Mouse (Mus musculus): ENCODE measurements around the gene Alk. TPM values are rescaled to one million over a fixed set of nuclear protein-coding genes. Genes with fewer than 3 reads are reported as not detected.
A peak's percentile ranks its signal among the peaks of the same experiment; 100 is the strongest.

The Alk gene
- polyA plus RNA-seq, 1 experiment, result 0.25 TPM

- no peak overlapping the region for H3K27ac ChIP-seq (ENCODE audit: insufficient read depth, low read length)
- no peak for TF ChIP-seq CTCF (IDR thresholded peaks at IDR 0.05; ENCODE audit: borderline replicate concordance, insufficient read depth, low read length)
- no peak for TF ChIP-seq POLR2A (IDR thresholded peaks at IDR 0.05; ENCODE audit: low read depth, low read length)
These were observed 669.1 kb downstream of the Alk start for GRCm38 (mm10) chr17:71935336-71935735.

GRCm38 (mm10) chr17:71914941-71915340 is 689.5 kb downstream of the Alk start:
- no peak overlapping the region for H3K4me3 ChIP-seq (ENCODE audit: insufficient read depth, low read length)
- H3K4me1 ChIP-seq (ENCODE audit: control insufficient read depth, insufficient read depth, low read length), result no peaks in the 10 kb centered on the region
- no peak for TF ChIP-seq CTCF (IDR thresholded peaks at IDR 0.05; ENCODE audit: borderline replicate concordance, insufficient read depth, low read length)
- no peak for TF ChIP-seq POLR2A (IDR thresholded peaks at IDR 0.05; ENCODE audit: low read depth, low read length)
- no peak overlapping the region for H3K27ac ChIP-seq (ENCODE audit: insufficient read depth, low read length)

More at GRCm38 (mm10) chr17:71935336-71935735, 669.1 kb downstream of the Alk start:
- Histone ChIP-seq H3K4me3 (ENCODE audit: insufficient read depth, low read length) (no peak overlapping the region), H3K4me1 (ENCODE audit: control insufficient read depth, insufficient read depth, low read length) (no peaks in the 10 kb centered on the region)

DNA sequence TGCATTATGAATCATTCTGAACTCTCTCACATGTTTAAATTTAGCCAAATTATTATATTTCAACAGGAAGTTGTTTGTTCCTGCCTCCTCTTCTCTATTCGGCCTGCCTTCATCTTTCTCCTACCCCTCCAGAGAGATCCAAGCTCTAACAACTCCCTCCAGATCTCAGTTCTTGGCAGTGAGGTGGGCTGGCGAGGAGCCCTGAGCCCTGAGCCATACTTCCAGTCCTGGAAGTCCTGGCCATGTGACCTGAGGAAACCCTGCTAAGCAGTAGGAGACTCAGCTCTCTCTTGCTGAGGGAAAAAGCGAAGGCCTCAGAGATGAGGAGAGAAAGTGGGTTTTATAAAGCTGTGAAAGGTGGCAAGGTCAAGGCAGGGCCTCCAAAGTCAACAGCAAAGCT is 689.9 kb downstream of the Alk start:
- Histone ChIP-seq H3K4me3 (ENCODE audit: insufficient read depth, low read length) (no peak overlapping the region), H3K4me1 (ENCODE audit: control insufficient read depth, insufficient read depth, low read length) (no peaks in the 10 kb centered on the region), H3K27ac (ENCODE audit: insufficient read depth, low read length) (no peak overlapping the region)
- no peak for TF ChIP-seq POLR2A (IDR thresholded peaks at IDR 0.05; ENCODE audit: low read depth, low read length)
- no peak for TF ChIP-seq CTCF (IDR thresholded peaks at IDR 0.05; ENCODE audit: borderline replicate concordance, insufficient read depth, low read length)

DNA sequence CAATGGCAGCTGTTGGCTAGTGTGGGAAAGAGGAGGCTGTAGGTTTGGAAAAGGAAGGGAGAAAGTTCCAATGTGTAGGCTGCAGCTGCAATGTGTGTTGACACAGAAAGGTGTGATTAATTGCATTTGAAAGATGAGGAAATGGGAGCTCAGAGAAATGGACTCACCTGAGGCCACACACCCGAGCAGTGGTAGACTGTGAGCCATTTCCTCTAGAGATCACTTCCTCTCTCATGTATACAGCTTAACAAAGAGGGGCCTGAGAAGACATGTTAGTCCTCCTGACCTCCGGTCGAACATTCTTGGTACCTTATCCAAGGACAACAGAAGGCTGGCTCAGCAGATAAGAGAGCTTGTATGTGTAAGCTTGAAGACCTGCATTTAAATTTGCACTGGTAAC is 691.2 kb downstream of the Alk start:
- Histone ChIP-seq H3K4me1 (ENCODE audit: control insufficient read depth, insufficient read depth, low read length) (no peaks in the 10 kb centered on the region), H3K27ac (ENCODE audit: insufficient read depth, low read length) (no peak overlapping the region), H3K4me3 (ENCODE audit: insufficient read depth, low read length) (no peak overlapping the region)
- TF ChIP-seq CTCF (IDR thresholded peaks at IDR 0.05; ENCODE audit: borderline replicate concordance, insufficient read depth, low read length), result no peak
- TF ChIP-seq POLR2A (IDR thresholded peaks at IDR 0.05; ENCODE audit: low read depth, low read length), result no peak

GRCm38 (mm10) chr17:71909107-71909506 is 695.3 kb downstream of the Alk start:
- no peak for TF ChIP-seq POLR2A (IDR thresholded peaks at IDR 0.05; ENCODE audit: low read depth, low read length)
- peak; percentile 57; the same call in 1 of the 2 replicates for TF ChIP-seq CTCF (IDR thresholded peaks at IDR 0.05; ENCODE audit: borderline replicate concordance, insufficient read depth, low read length)
- Histone ChIP-seq H3K4me1 (ENCODE audit: control insufficient read depth, insufficient read depth, low read length) (no peaks in the 10 kb centered on the region), H3K27ac (ENCODE audit: insufficient read depth, low read length) (no peak overlapping the region), H3K4me3 (ENCODE audit: insufficient read depth, low read length) (no peak overlapping the region)

DNA sequence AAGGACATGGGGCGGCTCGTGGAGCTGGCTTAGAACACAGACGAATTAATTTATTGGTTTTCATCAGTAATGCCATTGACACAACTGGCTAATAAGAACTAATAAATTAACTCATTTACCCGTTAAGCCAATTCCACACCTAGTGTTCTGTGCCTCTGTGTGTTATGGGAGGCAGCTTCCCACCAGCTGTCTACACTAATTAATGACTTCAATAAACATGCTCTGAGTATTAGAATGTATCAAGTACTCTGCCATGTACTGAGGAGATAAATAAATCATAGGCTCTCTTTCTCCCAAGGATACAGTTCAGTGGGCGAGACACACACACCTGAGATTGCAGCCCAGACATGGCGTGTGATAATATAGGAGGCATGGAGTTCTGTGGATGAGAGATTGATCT is 723.1 kb downstream of the Alk start:
- Histone ChIP-seq H3K27ac (ENCODE audit: insufficient read depth, low read length) (no peak overlapping the region), H3K4me1 (ENCODE audit: control insufficient read depth, insufficient read depth, low read length) (no peaks in the 10 kb centered on the region), H3K4me3 (ENCODE audit: insufficient read depth, low read length) (no peak overlapping the region)
- TF ChIP-seq CTCF (IDR thresholded peaks at IDR 0.05; ENCODE audit: borderline replicate concordance, insufficient read depth, low read length) (no peak), POLR2A (IDR thresholded peaks at IDR 0.05; ENCODE audit: low read depth, low read length) (no peak)

DNA sequence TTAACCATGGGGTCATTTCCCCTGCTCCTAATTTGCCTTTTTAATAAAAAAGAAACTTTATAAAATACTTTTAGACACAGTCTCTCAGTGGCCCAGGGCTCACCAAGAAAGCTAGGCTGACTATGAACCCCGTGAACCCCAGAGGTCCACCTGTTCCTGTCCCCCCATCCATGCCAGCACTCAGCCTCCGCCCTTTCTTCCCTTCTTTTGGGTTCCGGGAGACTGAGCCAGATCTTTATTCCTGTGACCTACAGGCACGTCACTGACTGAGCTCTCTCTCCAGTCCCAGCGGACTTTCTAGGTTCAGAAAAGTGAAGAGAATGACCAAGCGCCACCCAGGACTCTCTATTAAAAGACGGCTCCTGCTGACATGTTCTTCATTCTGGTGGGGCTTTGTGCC is 728.9 kb downstream of the Alk start:
- TF ChIP-seq POLR2A (IDR thresholded peaks at IDR 0.05; ENCODE audit: low read depth, low read length) (no peak), CTCF (IDR thresholded peaks at IDR 0.05; ENCODE audit: borderline replicate concordance, insufficient read depth, low read length) (no peak)
- H3K27ac ChIP-seq (ENCODE audit: insufficient read depth, low read length), result no peak overlapping the region
- no peak overlapping the region for H3K4me3 ChIP-seq (ENCODE audit: insufficient read depth, low read length)
- H3K4me1 ChIP-seq (ENCODE audit: control insufficient read depth, insufficient read depth, low read length), result no peaks in the 10 kb centered on the region

GRCm38 (mm10) chr17:71874795-71875194 is 729.6 kb downstream of the Alk start:
- TF ChIP-seq CTCF (IDR thresholded peaks at IDR 0.05; ENCODE audit: borderline replicate concordance, insufficient read depth, low read length) (no peak), POLR2A (IDR thresholded peaks at IDR 0.05; ENCODE audit: low read depth, low read length) (no peak)
- Histone ChIP-seq H3K27ac (ENCODE audit: insufficient read depth, low read length) (no peak overlapping the region), H3K4me3 (ENCODE audit: insufficient read depth, low read length) (no peak overlapping the region), H3K4me1 (ENCODE audit: control insufficient read depth, insufficient read depth, low read length) (no peaks in the 10 kb centered on the region)

DNA sequence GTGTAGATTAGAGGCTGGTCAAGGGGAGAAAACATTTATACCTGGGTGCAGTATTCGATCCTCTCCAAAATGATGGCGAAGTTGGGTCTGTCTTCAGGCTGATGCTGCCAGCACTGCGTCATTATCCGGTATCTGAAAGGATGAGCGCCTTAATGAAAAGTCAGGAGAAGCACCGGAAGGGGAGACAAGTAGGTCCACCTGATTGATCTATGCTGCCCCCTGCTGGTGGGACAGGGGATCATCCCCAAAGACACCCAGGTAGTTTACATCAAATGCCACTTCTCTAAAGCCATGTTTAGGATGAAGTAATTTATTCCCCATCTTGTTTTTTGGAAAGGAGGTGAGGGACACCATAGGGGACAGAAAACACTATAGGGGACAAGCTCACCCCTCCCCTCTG is 730.4 kb downstream of the Alk start:
- peak; percentile 67 for TF ChIP-seq CTCF (IDR thresholded peaks at IDR 0.05; ENCODE audit: borderline replicate concordance, insufficient read depth, low read length)
- TF ChIP-seq POLR2A (IDR thresholded peaks at IDR 0.05; ENCODE audit: low read depth, low read length), result no peak
- Histone ChIP-seq H3K4me1 (ENCODE audit: control insufficient read depth, insufficient read depth, low read length) (no peaks in the 10 kb centered on the region), H3K4me3 (ENCODE audit: insufficient read depth, low read length) (no peak overlapping the region), H3K27ac (ENCODE audit: insufficient read depth, low read length) (no peak overlapping the region)

DNA sequence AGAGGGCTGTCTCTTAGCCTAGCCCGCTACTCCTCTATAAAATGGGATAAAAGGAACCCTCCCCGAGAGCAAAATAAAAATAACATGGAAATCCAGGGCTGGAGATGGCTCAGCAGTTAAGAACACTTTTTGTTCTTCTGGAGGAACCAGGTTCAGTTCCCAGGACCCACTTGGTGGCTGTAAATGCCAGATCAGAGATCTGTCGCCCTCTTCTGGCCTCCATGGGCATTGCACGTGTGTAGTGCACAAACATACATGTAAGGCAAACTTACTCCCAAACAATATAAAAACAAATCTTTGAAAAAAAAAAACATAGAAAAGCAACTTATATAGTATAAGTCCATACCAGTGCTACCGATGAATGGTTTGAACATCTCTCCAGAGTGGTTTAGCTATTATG is 731.5 kb downstream of the Alk start:
- peaks cover 2% of the 10 kb centered on the region; the same call in 1 of the 2 replicates for H3K4me1 ChIP-seq (ENCODE audit: control insufficient read depth, insufficient read depth, low read length)
- H3K4me3 ChIP-seq (ENCODE audit: insufficient read depth, low read length), result no peak overlapping the region
- peak; percentile 37; the same call in 1 of the 2 replicates for TF ChIP-seq CTCF (IDR thresholded peaks at IDR 0.05; ENCODE audit: borderline replicate concordance, insufficient read depth, low read length)
- TF ChIP-seq POLR2A (IDR thresholded peaks at IDR 0.05; ENCODE audit: low read depth, low read length), result no peak
- H3K27ac ChIP-seq (ENCODE audit: insufficient read depth, low read length), result no peak overlapping the region

DNA sequence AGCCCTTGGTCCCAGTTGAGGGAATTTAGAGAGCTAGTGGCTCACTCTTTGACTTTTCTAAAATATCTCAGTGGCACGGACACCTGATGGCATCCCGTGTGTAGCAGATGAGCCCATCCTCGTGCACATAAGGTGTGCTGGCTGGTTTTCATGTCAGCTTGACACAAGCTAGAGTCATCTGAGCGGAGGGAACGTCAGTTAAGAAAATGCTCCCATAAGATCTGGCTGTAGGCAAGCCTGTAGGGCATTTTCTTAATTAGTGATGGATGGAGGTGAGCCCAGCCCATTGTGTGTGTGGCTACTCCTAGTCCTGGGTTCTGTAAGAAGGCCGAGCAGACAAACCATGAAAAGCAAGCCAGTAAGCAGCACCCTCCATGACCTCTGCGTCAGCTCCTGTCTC is 732.4 kb downstream of the Alk start:
- TF ChIP-seq CTCF (IDR thresholded peaks at IDR 0.05; ENCODE audit: borderline replicate concordance, insufficient read depth, low read length) (no peak), POLR2A (IDR thresholded peaks at IDR 0.05; ENCODE audit: low read depth, low read length) (no peak)
- no peak overlapping the region for H3K4me3 ChIP-seq (ENCODE audit: insufficient read depth, low read length)
- no peak overlapping the region for H3K27ac ChIP-seq (ENCODE audit: insufficient read depth, low read length)
- H3K4me1 ChIP-seq (ENCODE audit: control insufficient read depth, insufficient read depth, low read length), result peaks cover 2% of the 10 kb centered on the region; the same call in 1 of the 2 replicates
